Mouse (Mus musculus) kidney, postnatal 0 days (tissue): ENCODE data around the gene Gm9844. TPM values are rescaled to one million over a fixed set of nuclear protein-coding genes. Genes with fewer than 3 reads are reported as not detected.

Experiments used
- ATAC-seq: fragments of 200-750 bp; cut with Nextera tagmentation; replicated peaks from 2 replicates; pipeline ENCODE4 v1.8.0; 2017; ENCODE audit warnings: low read depth, moderate number of reproducible peaks, moderate TSS enrichment, moderate library complexity; ENCODE audit not compliant: low FRiP score
- DNase-seq: peaks from one replicate; pipeline ENCODE4 v3.0.0-alpha.2; 2016; ENCODE audit warnings: low spot score
- H3K27ac ChIP-seq: fragments of 300-500 bp; sonication (generic); 2 replicates; pipeline ENCODE4 v1.5.1; 2014; ENCODE audit warnings: mild to moderate bottlenecking
- H3K27me3 ChIP-seq: fragments of 300-500 bp; sonication (generic); 2 replicates; pipeline ENCODE4 v1.6.1; 2014; ENCODE audit warnings: low read length, mixed read lengths; ENCODE audit not compliant: insufficient read depth
- H3K36me3 ChIP-seq: fragments of 300-500 bp; sonication (generic); 2 replicates; pipeline ENCODE4 v1.6.1; 2014; ENCODE audit warnings: low read length, mixed read lengths; ENCODE audit not compliant: insufficient read depth
- H3K4me1 ChIP-seq: fragments of 300-500 bp; sonication (generic); replicated peaks from 2 replicates; pipeline ENCODE4 v1.6.1; 2014; ENCODE audit warnings: antibody characterized with exemption, low read length, mixed read lengths; ENCODE audit not compliant: insufficient read depth
- H3K4me2 ChIP-seq: fragments of 300-500 bp; sonication (generic); 2 replicates; pipeline ENCODE4 v1.6.1; 2014; ENCODE audit warnings: mild to moderate bottlenecking, low read length, moderate library complexity, mixed read lengths
- H3K4me3 ChIP-seq: fragments of 300-500 bp; sonication (generic); replicated peaks from 2 replicates; pipeline ENCODE4 v1.5.1; 2014; ENCODE audit warnings: low read depth, low read length
- H3K9ac ChIP-seq: fragments of 300-500 bp; sonication (generic); 2 replicates; pipeline ENCODE4 v1.6.1; 2014; ENCODE audit warnings: low read depth, low read length
- H3K9me3 ChIP-seq: fragments of 300-500 bp; sonication (generic); replicated peaks from 2 replicates; pipeline ENCODE4 v1.6.1; 2016; ENCODE audit warnings: low read length, inconsistent platforms, mixed read lengths
- CTCF ChIP-seq: IDR thresholded peaks from 2 replicates; pipeline ENCODE4 v1.5.1; 2016; ENCODE audit warnings: antibody characterized with exemption, low read depth, mild to moderate bottlenecking, moderate library complexity
- WGBS: fragments of 180-500 bp; shearing (Covaris S2); extraction: QIAGEN DNeasy Blood & Tissue Kit; methylation state at CpG from one replicate; pipeline ENCODE4 v1.1.7; 2014; 5-methylcytosine and 5-hydroxymethylcytosine counted together
- polyA plus RNA-seq: library from polyadenylated mRNA; unstranded; fragments of >200 nt; fragmentation: Nextera tagmentation; extraction: Ambion mirVana; gene quantifications from 2 replicates; pipeline ENCODE4 v1.2.1, GENCODE M21; 2015

Gene Gm9844
- polyA plus RNA-seq, 1 experiment from 2014 or later: 18.6 TPM

GRCm38 (mm10) chr7:24882416-24883199 lies 20.6 kb downstream of the Gm9844 start:
- Histone ChIP-seq H3K4me3 (no peak overlapping the region), H3K36me3 (peaks cover 9% of the 10 kb centered on the region; the same call in 1 of the 2 replicates), H3K4me2 (no peak overlapping the region), H3K27me3 (no peaks in the 10 kb centered on the region), H3K9me3 (no peaks in the 10 kb centered on the region), H3K4me1 (peaks cover 15% of the 10 kb centered on the region; the same call in 1 of the 2 replicates), H3K9ac (no peak overlapping the region), H3K27ac (no peak overlapping the region)
- no peak for DNase-seq
- 93% methylated on average over 9 of the region's 9 CpGs for WGBS
- TF ChIP-seq CTCF: no peak
- ATAC-seq: no peak

GRCm38 (mm10) chr7:24883896-24884692 lies 22.1 kb downstream of the Gm9844 start, which contains the start of gene Rps19:
Rps19 (plus strand) TSS chr7:24884371.
- peak; percentile 93 for ATAC-seq
- H3K9ac ChIP-seq: peak within 1 kb of the TSS; percentile 100
- peak within 1 kb of the TSS; percentile 83 for H3K4me2 ChIP-seq
- H3K4me1 ChIP-seq: peaks cover 15% of the 10 kb centered on the region; the same call in 1 of the 2 replicates
- H3K27ac ChIP-seq: peak within 1 kb of the TSS; percentile 89
- H3K4me3 ChIP-seq: peak within 1 kb of the TSS; percentile 99
- WGBS: under 1% methylated on average over 57 of the region's 57 CpGs
- TF ChIP-seq CTCF: peak; percentile 71
- peak; percentile 100 for DNase-seq
- H3K36me3 ChIP-seq: peaks cover 21% of the 10 kb centered on the region; the same call in 1 of the 2 replicates
- H3K9me3 ChIP-seq: no peaks in the 10 kb centered on the region
- H3K27me3 ChIP-seq: no peaks in the 10 kb centered on the region

- no peak for TF ChIP-seq CTCF
- Histone ChIP-seq H3K36me3 (peaks cover 28% of the 10 kb centered on the region; the same call in 1 of the 2 replicates), H3K27me3 (no peaks in the 10 kb centered on the region), H3K9me3 (no peaks in the 10 kb centered on the region), H3K27ac (peak overlapping the region; percentile 89), H3K9ac (peak overlapping the region; percentile 100), H3K4me3 (peak overlapping the region; percentile 99), H3K4me1 (peaks cover 15% of the 10 kb centered on the region; the same call in 1 of the 2 replicates), H3K4me2 (peak overlapping the region; percentile 83)
- ATAC-seq: peak; percentile 2; the same call in 1 of the 2 replicates
- peak; percentile 58 for DNase-seq
- WGBS: 0% methylated on average over 47 of the region's 47 CpGs
Observed at GRCm38 (mm10) chr7:24884693-24885291, 22.8 kb downstream of the Gm9844 start.

GRCm38 (mm10) chr7:24885468-24886307 lies 23.7 kb downstream of the Gm9844 start:
- no peaks in the 10 kb centered on the region for H3K9me3 ChIP-seq
- peaks cover 12% of the 10 kb centered on the region; the same call in 1 of the 2 replicates for H3K4me1 ChIP-seq
- peak overlapping the region; percentile 99 for H3K4me3 ChIP-seq
- H3K4me2 ChIP-seq: peak overlapping the region; percentile 83
- no peak for TF ChIP-seq CTCF
- H3K27ac ChIP-seq: peak overlapping the region; percentile 89
- no peak for ATAC-seq
- peaks cover 33% of the 10 kb centered on the region; the same call in 1 of the 2 replicates for H3K36me3 ChIP-seq
- WGBS: 20% methylated on average over 12 of the region's 12 CpGs
- H3K9ac ChIP-seq: peak overlapping the region; percentile 100
- H3K27me3 ChIP-seq: no peaks in the 10 kb centered on the region
- no peak for DNase-seq

GRCm38 (mm10) chr7:24886308-24886633 lies 24.3 kb downstream of the Gm9844 start:
- H3K36me3 ChIP-seq: peaks cover 33% of the 10 kb centered on the region; the same call in 1 of the 2 replicates
- DNase-seq (peak; percentile 4), ATAC-seq (no peak)
- no peaks in the 10 kb centered on the region for H3K9me3 ChIP-seq
- peaks cover 12% of the 10 kb centered on the region; the same call in 1 of the 2 replicates for H3K4me1 ChIP-seq
- WGBS: 37% methylated on average over 4 of the region's 4 CpGs
- H3K4me3 ChIP-seq: peak overlapping the region; percentile 99
- no peak overlapping the region; the same call in none of the 2 replicates for H3K27ac ChIP-seq
- H3K4me2 ChIP-seq: peak overlapping the region; percentile 83
- no peak for TF ChIP-seq CTCF
- H3K9ac ChIP-seq: peak overlapping the region; percentile 100; the same call in 1 of the 2 replicates
- no peaks in the 10 kb centered on the region for H3K27me3 ChIP-seq
